Mouse (Mus musculus): ENCODE results near the gene Tnfrsf4. TPM values are rescaled to one million over a fixed set of nuclear protein-coding genes. Genes with fewer than 3 reads are reported as not detected.
A peak's percentile ranks its signal among the peaks of the same experiment; 100 is the strongest.

Tnfrsf4 gene
- 0.34 TPM in 1 of 2 replicates, not detected in the other for polyA plus RNA-seq (2015; fragmentation: Nextera tagmentation; extraction: Ambion mirVana)

DNA sequence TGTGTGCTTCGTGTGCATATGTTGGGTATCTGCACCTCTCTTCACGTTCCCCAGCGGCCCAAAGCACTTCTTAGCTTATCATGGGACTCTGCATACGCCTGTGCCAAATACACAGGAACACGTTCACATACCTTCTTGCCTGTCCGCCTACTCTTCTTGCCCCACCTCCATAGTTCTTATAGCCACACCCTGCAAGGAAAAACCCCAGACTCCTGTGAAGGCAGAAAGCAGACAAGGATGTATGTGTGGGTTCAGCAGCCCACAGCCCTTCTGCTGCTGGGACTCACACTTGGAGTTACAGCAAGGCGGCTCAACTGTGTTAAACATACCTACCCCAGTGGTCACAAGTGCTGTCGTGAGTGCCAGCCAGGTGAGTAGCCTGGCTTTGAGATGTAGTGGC lies at the start of gene Tnfrsf4:
TSS of gene Tnfrsf4 (plus strand) at position 207 of the 400 bp plus-strand sequence.

GRCm38 (mm10) chr4:155992241-155992905 lies 21.3 kb upstream of the Tnfrsf4 start, which contains the start of the genes B3galt6 and Sdf4:
B3galt6 (minus strand) TSS chr4:155992649.
Sdf4 (plus strand) TSS chr4:155992872.

GRCm38 (mm10) chr4:156026013-156026412 lies 12.4 kb downstream of the Tnfrsf4 start, which contains the start of gene Tnfrsf18:
Tnfrsf18 (plus strand) TSS chr4:156026164.

DNA sequence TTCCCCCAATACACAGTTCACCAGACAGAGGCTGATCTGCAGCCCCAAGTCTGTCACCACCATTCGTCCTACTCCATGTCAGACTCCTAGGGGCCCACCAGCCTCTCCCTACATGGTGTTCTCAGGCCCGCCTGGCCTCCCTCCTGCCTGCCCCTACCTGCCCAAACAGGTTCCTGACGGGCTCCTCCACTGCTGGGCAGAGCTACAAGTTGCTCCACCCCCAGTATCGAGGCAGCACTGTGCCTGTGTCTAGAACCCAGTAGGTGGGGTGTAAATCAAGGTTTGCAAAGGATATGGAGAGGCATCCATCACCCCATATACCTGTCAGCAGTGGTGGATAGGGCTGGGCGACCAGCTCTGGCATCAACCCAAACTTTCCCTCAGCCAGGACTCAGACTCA lies 45.6 kb downstream of the Tnfrsf4 start, which contains the start of gene Ttll10:
TSS of gene Ttll10 (minus strand) at position 154 of the 400 bp plus-strand sequence.

MicroRNAs encoded within 50 kb of the gene (microRNA counts, 519-probe panel; counts per million panel counts)
- microRNA mmu-miR-200a, result 40.5 counts per million
- microRNA mmu-miR-200b, result 1,469 counts per million, percentile 1 among the panel's probes with 10 or more counts
- 40.5 counts per million for microRNA mmu-miR-429

Small RNAs within 50 kb of the gene (microRNA-seq; reads per million reads assigned to microRNA genes)
- gene Mir200a (2.6 reads per million), gene Mir200b (11.3 reads per million, percentile 22 among the genes with 10 or more reads in this experiment), gene Mir429 (23.8 reads per million, percentile 28 among the genes with 10 or more reads in this experiment)

Other genes with a start within 250 kb of the Tnfrsf4 start
- 32.3 and 34.3 TPM in 2 replicates for gene Vwa1, start 239.1 kb upstream of the Tnfrsf4 start, polyA plus RNA-seq (2015; fragmentation: Nextera tagmentation; extraction: Ambion mirVana)
- 1.4 and 2.4 TPM in 2 replicates for gene Tmem88b, start 228.0 kb upstream of the Tnfrsf4 start, polyA plus RNA-seq (2015; fragmentation: Nextera tagmentation; extraction: Ambion mirVana)
- gene Ankrd65, start 223.4 kb upstream of the Tnfrsf4 start, polyA plus RNA-seq (2015; fragmentation: Nextera tagmentation; extraction: Ambion mirVana), result not detected in 2 replicates
- gene Mrpl20, start 211.0 kb upstream of the Tnfrsf4 start, polyA plus RNA-seq (2015; fragmentation: Nextera tagmentation; extraction: Ambion mirVana), result 309 and 322 TPM in 2 replicates
- 81.5 and 90.5 TPM in 2 replicates for gene Ccnl2, start 201.4 kb upstream of the Tnfrsf4 start, polyA plus RNA-seq (2015; fragmentation: Nextera tagmentation; extraction: Ambion mirVana)
- gene Aurkaip1, start 182.6 kb upstream of the Tnfrsf4 start, polyA plus RNA-seq (2015; fragmentation: Nextera tagmentation; extraction: Ambion mirVana), result 162 and 166 TPM in 2 replicates
- gene Mxra8, start 174.2 kb upstream of the Tnfrsf4 start, polyA plus RNA-seq (2015; fragmentation: Nextera tagmentation; extraction: Ambion mirVana), result 42.9 and 43.1 TPM in 2 replicates
- gene Dvl1, start 166.4 kb upstream of the Tnfrsf4 start, polyA plus RNA-seq (2015; fragmentation: Nextera tagmentation; extraction: Ambion mirVana), result 30.4 and 32.0 TPM in 2 replicates
- 0.21 and 0.23 TPM in 2 replicates for gene Tas1r3, start 150.5 kb upstream of the Tnfrsf4 start, polyA plus RNA-seq (2015; fragmentation: Nextera tagmentation; extraction: Ambion mirVana)
- gene Cptp, start 144.4 kb upstream of the Tnfrsf4 start, polyA plus RNA-seq (2015; fragmentation: Nextera tagmentation; extraction: Ambion mirVana), result 26.1 and 30.4 TPM in 2 replicates
- 45.7 and 52.0 TPM in 2 replicates for gene Ints11, start 144.3 kb upstream of the Tnfrsf4 start, polyA plus RNA-seq (2015; fragmentation: Nextera tagmentation; extraction: Ambion mirVana)
- 59.1 and 69.2 TPM in 2 replicates for gene Pusl1, start 122.1 kb upstream of the Tnfrsf4 start, polyA plus RNA-seq (2015; fragmentation: Nextera tagmentation; extraction: Ambion mirVana)
- gene Acap3, start 122.0 kb upstream of the Tnfrsf4 start, polyA plus RNA-seq (2015; fragmentation: Nextera tagmentation; extraction: Ambion mirVana), result 41.3 and 47.0 TPM in 2 replicates
- 98.7 and 119 TPM in 2 replicates for gene Ube2j2, start 70.0 kb upstream of the Tnfrsf4 start, polyA plus RNA-seq (2015; fragmentation: Nextera tagmentation; extraction: Ambion mirVana)
- 25.2 and 29.4 TPM in 2 replicates for gene C1qtnf12, start 51.5 kb upstream of the Tnfrsf4 start, polyA plus RNA-seq (2015; fragmentation: Nextera tagmentation; extraction: Ambion mirVana)
- gene B3galt6, start 21.2 kb upstream of the Tnfrsf4 start, polyA plus RNA-seq (2015; fragmentation: Nextera tagmentation; extraction: Ambion mirVana), result 30.0 and 31.9 TPM in 2 replicates
- gene Sdf4, start 21.0 kb upstream of the Tnfrsf4 start, polyA plus RNA-seq (2015; fragmentation: Nextera tagmentation; extraction: Ambion mirVana), result 119 and 121 TPM in 2 replicates
- gene Tnfrsf18, start 12.3 kb downstream of the Tnfrsf4 start, polyA plus RNA-seq (2015; fragmentation: Nextera tagmentation; extraction: Ambion mirVana), result 1.3 TPM in 2 replicates
- not detected in 2 replicates for gene Ttll10, start 45.6 kb downstream of the Tnfrsf4 start, polyA plus RNA-seq (2015; fragmentation: Nextera tagmentation; extraction: Ambion mirVana)
- 13.9 and 15.8 TPM in 2 replicates for gene 9430015G10Rik, start 96.1 kb downstream of the Tnfrsf4 start, polyA plus RNA-seq (2015; fragmentation: Nextera tagmentation; extraction: Ambion mirVana)
- 0.18 and 0.23 TPM in 2 replicates for gene Rnf223, start 116.7 kb downstream of the Tnfrsf4 start, polyA plus RNA-seq (2015; fragmentation: Nextera tagmentation; extraction: Ambion mirVana)
- gene Agrn, start 183.6 kb downstream of the Tnfrsf4 start, polyA plus RNA-seq (2015; fragmentation: Nextera tagmentation; extraction: Ambion mirVana), result 59.7 and 82.1 TPM in 2 replicates
- 6.4 and 6.8 TPM in 2 replicates for gene Isg15, start 187.0 kb downstream of the Tnfrsf4 start, polyA plus RNA-seq (2015; fragmentation: Nextera tagmentation; extraction: Ambion mirVana)
- 4.7 and 5.5 TPM in 2 replicates for gene AW011738, start 189.5 kb downstream of the Tnfrsf4 start, polyA plus RNA-seq (2015; fragmentation: Nextera tagmentation; extraction: Ambion mirVana)
- gene Perm1, start 202.0 kb downstream of the Tnfrsf4 start, polyA plus RNA-seq (2015; fragmentation: Nextera tagmentation; extraction: Ambion mirVana), result 1.1 and 1.5 TPM in 2 replicates
- gene Plekhn1, start 221.0 kb downstream of the Tnfrsf4 start, polyA plus RNA-seq (2015; fragmentation: Nextera tagmentation; extraction: Ambion mirVana), result 23.8 and 28.0 TPM in 2 replicates
- gene Noc2l, start 222.2 kb downstream of the Tnfrsf4 start, polyA plus RNA-seq (2015; fragmentation: Nextera tagmentation; extraction: Ambion mirVana), result 41.7 and 43.1 TPM in 2 replicates
- gene Samd11, start 241.8 kb downstream of the Tnfrsf4 start, polyA plus RNA-seq (2015; fragmentation: Nextera tagmentation; extraction: Ambion mirVana), result 1.1 and 1.7 TPM in 2 replicates

Data from neural tube, postnatal 0 days (tissue).